Mouse (Mus musculus) ES-E14 (cell line): Measurements from ENCODE around the gene Clspn.

Source experiments
- CHD2 ChIP-seq: IDR thresholded peaks from 2 replicates; pipeline ENCODE4 v1.6.1; 2014; ENCODE audit warnings: mild to moderate bottlenecking, low read depth, low read length, inconsistent platforms
- HCFC1 ChIP-seq: IDR thresholded peaks from 2 replicates; pipeline ENCODE4 v1.6.1; 2012; ENCODE audit warnings: low read length, inconsistent platforms, borderline replicate concordance; ENCODE audit not compliant: insufficient read depth
- MAFK ChIP-seq: IDR thresholded peaks from 2 replicates; pipeline ENCODE4 v1.6.1; 2014; ENCODE audit warnings: mild to moderate bottlenecking, low read depth, low read length, inconsistent platforms; ENCODE audit not compliant: insufficient read depth
- ZC3H11A ChIP-seq: IDR thresholded peaks from 2 replicates; pipeline ENCODE4 v1.6.1; 2012; ENCODE audit warnings: low read depth, mild to moderate bottlenecking, inconsistent platforms, low read length, borderline replicate concordance
- ZNF384 ChIP-seq: IDR thresholded peaks from 2 replicates; pipeline ENCODE4 v1.6.1; 2012; ENCODE audit warnings: low read depth, low read length, inconsistent platforms

DNA sequence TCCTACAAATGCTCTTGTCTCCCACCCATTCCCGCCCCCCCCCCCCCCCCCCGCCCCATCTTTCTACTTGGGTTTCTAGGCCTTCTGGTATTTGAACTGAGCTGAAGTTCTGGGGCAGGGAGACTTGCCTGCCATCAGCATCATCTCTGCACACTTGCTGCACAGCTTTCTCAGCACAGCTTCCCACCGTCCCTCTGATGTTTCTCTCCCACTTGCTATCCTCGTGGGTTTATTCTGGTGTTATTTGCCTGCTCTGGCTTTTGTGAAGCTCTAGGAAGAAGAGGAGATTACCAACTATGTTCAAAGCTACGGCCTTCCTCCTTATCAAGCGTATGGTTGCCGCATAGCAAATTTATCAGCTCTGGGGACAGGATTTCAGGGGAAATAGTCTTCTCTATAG is 11.0 kb upstream of the Clspn start:
- no peak for TF ChIP-seq MAFK
- no peak for TF ChIP-seq ZC3H11A
- no peak for TF ChIP-seq CHD2
- no peak for TF ChIP-seq ZNF384
- no peak for TF ChIP-seq HCFC1
